Mouse (Mus musculus): ENCODE results near the gene Pym1. TPM values are rescaled to one million over a fixed set of nuclear protein-coding genes. Genes with fewer than 3 reads are reported as not detected.

The Pym1 gene
- total RNA-seq, 2 experiments from 2014 or later, result 21.6 to 23.8 TPM

GRCm38 (mm10) chr10:128804271-128805091, 56.8 kb downstream of the Pym1 start, which contains the start of gene Tmem198b:
TSS of gene Tmem198b (minus strand) at chr10:128804370.
- DNase-seq (ENCODE audit: low spot score in 2 of 2), result peak; percentile 59 to 65

- DNase-seq (ENCODE audit: low spot score in 2 of 2), result peak; percentile 86 to 89
Measured at GRCm38 (mm10) chr10:128805092-128806000, 57.7 kb downstream of the Pym1 start.

DNA sequence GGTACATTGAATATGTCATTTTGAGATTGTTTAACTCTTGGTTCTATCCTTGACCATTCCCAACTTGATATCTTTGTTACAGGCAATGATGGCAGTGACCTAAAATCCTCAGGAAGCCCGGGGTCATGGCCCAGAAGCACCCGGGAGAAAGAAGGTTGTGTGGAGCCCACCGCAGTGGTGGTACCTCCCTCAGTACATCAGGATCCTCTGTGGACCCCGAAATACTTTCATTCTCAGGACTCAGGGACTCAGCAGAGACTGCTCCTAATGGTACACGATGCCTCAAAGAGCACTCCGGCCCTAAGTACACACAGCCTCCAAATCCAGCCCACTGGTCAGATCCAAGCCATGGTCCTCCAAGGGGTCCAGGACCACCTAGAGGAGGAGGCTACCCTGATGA, 58.4 kb downstream of the Pym1 start:
- no peak for DNase-seq (ENCODE audit: low spot score in 2 of 2)

DNA sequence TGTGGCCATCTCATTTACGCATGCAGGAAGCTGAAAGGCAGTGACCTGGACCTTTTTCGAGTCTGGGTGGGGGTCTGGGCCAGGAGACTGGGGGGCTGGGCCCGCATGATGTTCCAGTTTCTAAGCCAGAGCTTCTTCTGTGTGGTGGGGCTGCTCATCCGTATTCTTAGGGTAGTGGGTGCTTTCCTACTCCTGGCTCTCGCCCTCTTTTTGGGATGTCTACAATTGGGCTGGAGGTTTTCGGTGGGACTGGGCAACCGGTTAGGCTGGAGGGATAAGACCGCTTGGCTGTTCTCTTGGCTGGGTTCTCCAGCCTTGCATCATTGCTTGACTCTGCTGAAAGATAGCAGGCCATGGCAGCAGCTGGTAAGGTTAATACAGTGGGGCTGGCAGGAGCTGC, 59.3 kb downstream of the Pym1 start:
- no peak for DNase-seq (ENCODE audit: low spot score in 2 of 2)

Other genes with a start within 250 kb of the Pym1 start
- gene Myl6b, start 249.2 kb upstream of the Pym1 start, total RNA-seq (2021), result 10 to 100 TPM in 1 of 2 experiments, 1 to 10 TPM in 1; 5.3 to 11.6 TPM
- 10 to 100 TPM; 23.6 to 39.0 TPM for gene Esyt1, start 222.0 kb upstream of the Pym1 start, total RNA-seq (2021)
- 10 to 100 TPM; 14.5 TPM for gene Zc3h10, start 200.1 kb upstream of the Pym1 start, total RNA-seq (2021)
- gene Rpl41, start 198.6 kb upstream of the Pym1 start, total RNA-seq (2021), result 1,000 to 10,000 TPM; 2,692 to 2,714 TPM
- gene Pa2g4, start 181.9 kb upstream of the Pym1 start, total RNA-seq (2021), result 10 to 100 TPM; 72.6 to 85.2 TPM
- gene Erbb3, start 158.2 kb upstream of the Pym1 start, total RNA-seq (2021), result 1 to 10 TPM; 2.6 to 4.0 TPM
- gene Rps26, start 121.1 kb upstream of the Pym1 start, total RNA-seq (2021), result 100 to 1,000 TPM; 564 to 729 TPM
- 1 to 10 TPM; 2.3 TPM for gene Ikzf4, start 101.9 kb upstream of the Pym1 start, total RNA-seq (2021)
- 10 to 100 TPM; 29.4 to 37.6 TPM for gene Suox, start 73.8 kb upstream of the Pym1 start, total RNA-seq (2021)
- 100 to 1,000 TPM; 112 to 122 TPM for gene Rab5b, start 51.6 kb upstream of the Pym1 start, total RNA-seq (2021)
- 1 to 10 TPM in 1 of 2 experiments, under 1 TPM in 1; 0.42 to 1.1 TPM for gene Pmel, start 43.7 kb upstream of the Pym1 start, total RNA-seq (2021)
- 10 to 100 TPM; 12.8 to 13.1 TPM for gene Cdk2, start 42.9 kb upstream of the Pym1 start, total RNA-seq (2021)
- gene Dgka, start 3.0 kb upstream of the Pym1 start, total RNA-seq (2021), result 10 to 100 TPM; 16.3 to 18.1 TPM
- 10 to 100 TPM; 33.1 to 41.7 TPM for gene Mmp19, start 43.0 kb downstream of the Pym1 start, total RNA-seq (2021)
- 10 to 100 TPM; 60.0 to 67.1 TPM for gene Dnajc14, start 56.2 kb downstream of the Pym1 start, total RNA-seq (2021)
- gene Tmem198b, start 56.5 kb downstream of the Pym1 start, total RNA-seq (2021), result 1 to 10 TPM; 6.7 to 7.6 TPM
- gene Sarnp, start 69.4 kb downstream of the Pym1 start, total RNA-seq (2021), result 10 to 100 TPM; 52.6 to 53.4 TPM
- gene Ormdl2, start 73.8 kb downstream of the Pym1 start, total RNA-seq (2021), result 10 to 100 TPM; 45.2 to 52.3 TPM
- 1 to 10 TPM; 1.4 to 1.9 TPM for gene Gdf11, start 143.8 kb downstream of the Pym1 start, total RNA-seq (2021)
- 100 to 1,000 TPM; 288 to 358 TPM for gene Cd63, start 153.1 kb downstream of the Pym1 start, total RNA-seq (2021)
- gene Rdh5, start 175.0 kb downstream of the Pym1 start, total RNA-seq (2021), result 10 to 100 TPM in 1 of 2 experiments, 1 to 10 TPM in 1; 9.8 to 11.8 TPM
- gene Bloc1s1, start 176.1 kb downstream of the Pym1 start, total RNA-seq (2021), result 100 to 1,000 TPM; 177 to 191 TPM
- gene Itga7, start 185.9 kb downstream of the Pym1 start, total RNA-seq (2021), result 10 to 100 TPM; 10.7 to 25.7 TPM
- under 1 TPM; 0.32 to 0.33 TPM for gene Mettl7b, start 213.1 kb downstream of the Pym1 start, total RNA-seq (2021)
- not detected for gene Olfr9, start 241.5 kb downstream of the Pym1 start, total RNA-seq (2021)